Mouse (Mus musculus) E14TG2a.4 (cell line): ENCODE measurements at regions not wholly inside any gene's neighbourhood (a gene's known extent, or its start where the extent isn't known, plus 50 kb on each side); places are given as distances from the start of the nearest gene placed in this dataset.

ENCODE experiments used
- H3K27me3 ChIP-seq: 2 replicates; pipeline ENCODE4 v1.6.1; 2014; ENCODE audit warnings: low read length, control low read depth; ENCODE audit not compliant: insufficient read depth
- H3K36me3 ChIP-seq: 2 replicates; pipeline ENCODE4 v1.6.1; 2014; ENCODE audit warnings: low read length, control low read depth; ENCODE audit not compliant: insufficient read depth
- H3K4me1 ChIP-seq: replicated peaks from 2 replicates; pipeline ENCODE4 v1.6.1; 2014; ENCODE audit warnings: low read depth, low read length, control low read depth
- H3K4me3 ChIP-seq: replicated peaks from 2 replicates; pipeline ENCODE4 v1.5.1; 2014; ENCODE audit warnings: mild to moderate bottlenecking, low read length
- H3K9me3 ChIP-seq: 2 replicates; pipeline ENCODE4 v1.6.1; 2014; ENCODE audit warnings: low read length, control low read depth
- CTCF ChIP-seq: conservative IDR thresholded peaks from 2 replicates; pipeline ENCODE4 v1.5.1; 2014; ENCODE audit warnings: low read length
- NANOG ChIP-seq: IDR thresholded peaks from 2 replicates; pipeline ENCODE4 v1.6.1; 2014; ENCODE audit warnings: borderline replicate concordance, low read length, mixed read lengths
- POU5F1 ChIP-seq: IDR thresholded peaks from 2 replicates; pipeline ENCODE4 v1.6.1; 2014; ENCODE audit warnings: low read length, borderline replicate concordance

GRCm38 (mm10) chr4:61909409-61909808 lies 74.4 kb upstream of the Mup5 start:
- peak; percentile 25; the same call in 1 of the 2 replicates for TF ChIP-seq CTCF
- no peak for TF ChIP-seq NANOG
- Histone ChIP-seq H3K4me3 (no peak overlapping the region), H3K9me3 (peaks cover 51% of the 10 kb centered on the region), H3K27me3 (no peaks in the 10 kb centered on the region), H3K36me3 (no peaks in the 10 kb centered on the region), H3K4me1 (no peaks in the 10 kb centered on the region)

- H3K9me3 ChIP-seq = peaks cover 72% of the 10 kb centered on the region
- no peaks in the 10 kb centered on the region for H3K4me1 ChIP-seq
- H3K27me3 ChIP-seq = no peaks in the 10 kb centered on the region
- TF ChIP-seq POU5F1 (no peak), NANOG (no peak), CTCF (no peak)
- no peaks in the 10 kb centered on the region for H3K36me3 ChIP-seq
- no peak overlapping the region for H3K4me3 ChIP-seq
Observed at GRCm38 (mm10) chr4:61902136-61902535, 67.1 kb upstream of the Mup5 start.

- Histone ChIP-seq H3K9me3 (peaks cover 90% of the 10 kb centered on the region), H3K4me1 (no peaks in the 10 kb centered on the region), H3K27me3 (no peaks in the 10 kb centered on the region), H3K4me3 (no peak overlapping the region), H3K36me3 (no peaks in the 10 kb centered on the region)
- TF ChIP-seq NANOG (no peak), POU5F1 (no peak), CTCF (no peak)
Observed at GRCm38 (mm10) chr4:61898184-61898583, 63.2 kb upstream of the Mup5 start.

- no peaks in the 10 kb centered on the region for H3K36me3 ChIP-seq
- H3K9me3 ChIP-seq = peaks cover 91% of the 10 kb centered on the region
- no peaks in the 10 kb centered on the region for H3K27me3 ChIP-seq
- H3K4me3 ChIP-seq = no peak overlapping the region
- TF ChIP-seq CTCF (no peak), POU5F1 (no peak), NANOG (no peak)
- H3K4me1 ChIP-seq = no peaks in the 10 kb centered on the region
Observed at GRCm38 (mm10) chr4:61897176-61897575, 62.1 kb upstream of the Mup5 start.
